Mouse (Mus musculus) ovary, adult 18-20 months (tissue): ENCODE results near the gene Rpl9.

ENCODE experiments used
- DNase-seq: peaks from one replicate; pipeline ENCODE4 v3.0.0; 2022; ENCODE audit warnings: low spot score, mixed read lengths

Rpl9 gene

GRCm38 (mm10) chr5:65390648-65391644 is at the start of gene Rpl9, which contains the start of gene Lias:
Gene Rpl9 (minus strand): TSS chr5:65391444.
Gene Lias (plus strand): TSS chr5:65391497.
- DNase-seq: peak; percentile 99

GRCm38 (mm10) chr5:65438041-65438440 is 46.8 kb upstream of the Rpl9 start:
- DNase-seq: no peak

DNA sequence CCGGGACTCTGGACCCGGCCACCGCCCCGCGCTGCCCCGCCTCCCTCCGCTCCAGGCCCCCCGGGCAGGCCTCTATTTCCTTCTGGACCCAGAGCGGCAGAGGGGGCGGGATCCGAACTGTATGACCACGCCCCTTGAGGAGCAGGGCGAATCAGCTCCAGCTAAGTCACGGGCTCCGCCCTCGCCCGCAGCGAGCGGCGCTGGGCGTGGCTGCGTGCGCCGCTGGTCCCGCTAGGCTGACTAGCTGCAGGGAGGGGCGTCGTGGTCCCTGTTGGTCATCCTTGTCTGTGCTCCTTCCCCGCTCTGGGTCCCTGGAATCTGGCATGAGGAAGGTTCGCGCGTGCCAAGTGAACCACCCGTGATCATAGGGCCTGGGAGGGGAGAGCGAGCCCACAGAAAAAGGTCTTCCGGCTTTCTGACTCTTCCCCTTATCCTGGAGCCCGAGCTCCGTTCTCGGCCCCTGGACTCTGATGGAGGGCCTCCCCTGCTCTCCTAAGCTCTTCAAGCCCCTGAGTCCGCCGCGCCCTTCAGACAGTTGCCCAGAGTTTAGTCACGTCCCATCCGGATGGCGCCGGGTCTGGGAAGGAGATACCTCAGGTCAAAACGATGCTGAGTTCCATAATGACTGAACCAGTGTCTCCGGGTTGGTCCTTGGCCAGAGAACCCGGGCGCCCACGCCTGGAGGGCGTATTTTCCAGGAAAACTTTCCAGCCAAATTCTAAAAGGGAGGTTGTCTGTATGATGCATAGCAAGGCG is 44.7 kb upstream of the Rpl9 start, which contains the start of gene Ugdh:
Gene Ugdh (minus strand): TSS at position 144 of the 756 bp plus-strand sequence.
- DNase-seq: peak; percentile 100

DNA sequence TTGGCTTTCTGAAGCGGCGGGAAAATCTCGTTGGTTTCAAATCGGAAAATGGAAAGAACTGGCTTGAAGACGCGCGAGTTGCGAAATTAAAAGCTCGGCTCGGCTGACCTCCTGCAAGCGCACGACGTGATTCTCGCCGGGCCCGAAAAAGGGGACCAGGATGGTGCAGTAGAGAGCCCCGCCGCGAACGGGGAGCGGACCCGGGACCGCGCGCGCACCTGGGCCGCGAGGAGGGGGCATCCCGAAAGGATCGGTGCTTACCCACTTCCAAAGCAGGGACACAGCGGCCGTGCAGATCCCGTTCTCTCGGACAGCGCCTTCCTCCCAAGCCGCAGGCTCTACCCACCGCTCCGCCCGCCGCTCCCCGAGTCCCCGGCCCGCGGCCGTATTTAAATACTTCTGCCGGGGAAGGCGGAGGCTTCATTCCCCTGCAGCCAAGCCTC is 44.1 kb upstream of the Rpl9 start:
- no peak for DNase-seq

DNA sequence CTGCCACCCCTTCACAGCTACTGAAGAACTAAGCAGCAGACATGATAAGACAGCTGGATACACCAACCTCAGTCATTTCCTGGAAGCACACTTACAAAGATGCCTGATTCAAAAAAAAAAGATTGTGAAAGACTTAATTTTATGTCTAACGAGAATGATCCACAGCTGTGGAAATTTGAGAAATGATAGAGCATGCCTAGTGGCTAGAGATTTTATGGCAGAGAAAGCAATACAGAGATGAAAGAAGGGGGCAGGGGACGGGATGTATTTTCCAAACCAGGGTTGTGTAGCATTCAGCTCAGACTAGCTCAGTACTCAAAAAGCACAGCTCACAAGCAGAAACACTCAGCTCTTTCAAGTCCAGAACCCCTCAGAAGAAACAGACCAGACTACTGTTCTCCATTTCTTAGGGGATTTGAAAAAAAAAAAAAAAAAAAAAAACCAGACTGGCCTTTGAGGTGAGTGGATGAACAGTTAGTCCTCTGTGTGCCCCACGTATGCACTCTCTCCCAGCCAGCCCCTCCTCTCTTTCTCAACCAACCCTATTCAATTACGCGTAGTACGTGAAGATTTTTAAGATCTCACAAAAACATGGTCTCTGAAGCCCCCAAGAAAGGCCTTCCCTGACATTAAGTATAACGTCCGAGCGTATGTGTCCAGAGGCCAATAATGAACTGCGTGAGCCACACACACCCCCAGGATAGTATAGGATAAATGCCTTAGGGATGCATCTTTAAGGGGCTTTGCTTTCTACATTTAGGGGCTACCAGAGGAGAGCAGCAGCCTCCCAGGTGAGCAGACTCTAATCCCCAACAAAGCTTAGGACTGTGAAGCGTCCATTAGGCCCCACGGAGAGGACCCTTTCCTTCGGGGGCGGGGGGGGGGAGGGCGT is 43.5 kb upstream of the Rpl9 start:
- DNase-seq: no peak

DNA sequence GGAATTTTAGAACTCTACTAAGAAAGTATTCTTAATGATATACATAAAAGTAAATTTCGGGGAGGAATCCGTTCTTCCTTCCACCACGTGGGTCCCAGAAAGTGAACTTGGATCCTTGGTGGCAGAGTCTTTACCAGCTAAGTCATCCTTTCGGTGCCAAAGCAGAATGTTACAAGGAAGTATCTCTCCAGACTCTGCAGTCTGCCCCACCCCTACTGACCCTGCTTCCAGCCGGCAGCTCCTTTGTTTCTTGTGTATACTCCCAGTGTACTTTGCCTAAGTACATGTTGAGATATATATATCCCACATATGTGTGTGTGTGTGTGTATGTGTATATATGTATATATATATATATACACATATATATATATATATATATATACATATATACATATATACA is 38.2 kb upstream of the Rpl9 start:
- no peak for DNase-seq

DNA sequence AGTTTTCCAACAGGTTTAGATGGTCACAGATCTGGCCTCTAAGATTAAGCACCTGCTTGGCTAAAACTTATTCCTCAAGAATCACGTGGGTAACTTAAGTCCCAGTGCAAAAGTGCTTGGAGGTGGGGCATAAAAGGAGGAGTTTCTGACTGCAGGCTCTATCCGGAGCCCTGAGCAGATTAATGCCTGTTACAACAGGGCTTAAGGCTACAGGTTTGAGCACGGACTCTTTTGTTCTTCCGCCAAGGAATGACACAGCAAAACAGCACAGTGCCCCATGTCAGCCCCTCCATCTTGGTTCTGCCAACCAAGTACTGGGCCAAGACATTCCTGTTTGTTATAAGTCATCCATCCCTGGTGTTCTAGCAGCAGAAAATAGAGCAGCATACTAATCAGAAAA is 37.1 kb upstream of the Rpl9 start:
- no peak for DNase-seq

DNA sequence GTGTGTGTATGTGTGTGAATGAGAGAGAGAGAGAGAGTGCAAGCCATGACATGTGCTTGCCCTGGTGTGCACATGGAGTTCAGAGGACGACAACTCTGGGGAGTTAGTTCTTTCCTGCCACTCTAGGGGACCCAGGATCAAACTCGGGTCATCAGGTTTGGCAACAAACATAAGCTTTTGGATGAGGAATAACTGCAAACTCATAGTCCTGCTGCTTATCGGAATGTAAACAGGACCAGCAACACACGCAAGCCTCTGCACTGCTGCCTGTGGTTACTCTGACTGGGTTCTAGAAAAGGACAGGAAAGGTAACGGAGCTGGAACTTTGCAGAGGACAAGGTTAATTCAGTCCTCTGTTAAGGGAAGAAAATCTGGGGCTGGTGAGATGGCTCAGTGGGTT is 34.0 kb upstream of the Rpl9 start:
- DNase-seq: no peak

GRCm38 (mm10) chr5:65424215-65424614 is 33.0 kb upstream of the Rpl9 start:
- no peak for DNase-seq

DNA sequence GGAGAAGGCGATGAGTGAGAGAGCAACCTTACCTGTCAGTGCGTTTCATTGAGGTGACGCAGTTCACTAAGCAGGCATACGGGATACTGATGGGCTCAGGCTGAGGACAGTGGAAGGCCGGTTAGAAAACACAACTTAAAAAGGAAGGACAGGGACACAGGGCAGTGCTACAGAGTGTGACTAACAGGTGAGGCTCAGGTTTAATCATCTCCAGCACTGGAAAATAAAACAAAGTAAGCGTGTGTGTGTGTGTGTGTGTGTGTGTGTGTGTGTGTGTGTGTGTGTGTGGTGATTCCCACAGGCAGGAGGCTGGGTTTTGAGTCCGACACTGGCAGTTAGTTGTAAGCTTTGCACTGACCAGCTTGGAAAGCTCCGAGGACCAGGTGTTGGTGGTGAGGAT is 31.6 kb upstream of the Rpl9 start:
- no peak for DNase-seq

- DNase-seq: no peak
These were observed 29.6 kb upstream of the Rpl9 start for GRCm38 (mm10) chr5:65420822-65421221.

- no peak for DNase-seq
These were observed 27.9 kb upstream of the Rpl9 start for GRCm38 (mm10) chr5:65419136-65419535.

GRCm38 (mm10) chr5:65415653-65416458 is 24.6 kb upstream of the Rpl9 start:
- peak; percentile 57 for DNase-seq

DNA sequence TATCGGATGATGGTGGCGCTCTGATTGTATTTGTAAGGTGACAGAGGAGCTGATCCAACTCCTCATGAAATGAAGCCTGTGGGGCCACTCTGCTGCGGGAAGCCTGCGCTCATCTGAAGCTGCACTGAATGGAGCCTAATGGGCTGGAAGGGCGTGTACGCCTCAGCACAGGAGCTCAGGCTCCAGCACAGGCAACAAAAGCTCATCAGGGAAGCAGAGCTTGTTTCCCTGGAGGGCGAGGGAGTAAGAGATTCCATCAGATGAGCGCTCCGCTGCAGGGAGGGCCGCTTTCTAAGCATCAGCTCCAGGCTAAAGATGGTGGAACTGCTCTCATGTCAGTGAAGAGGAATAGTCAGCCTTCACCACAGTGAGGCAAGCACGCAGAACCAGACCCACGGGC is 16.7 kb upstream of the Rpl9 start:
- no peak for DNase-seq

GRCm38 (mm10) chr5:65401251-65401994 is 10.2 kb upstream of the Rpl9 start:
- peak; percentile 77 for DNase-seq

GRCm38 (mm10) chr5:65394425-65394824 is 3.2 kb upstream of the Rpl9 start:
- no peak for DNase-seq

DNA sequence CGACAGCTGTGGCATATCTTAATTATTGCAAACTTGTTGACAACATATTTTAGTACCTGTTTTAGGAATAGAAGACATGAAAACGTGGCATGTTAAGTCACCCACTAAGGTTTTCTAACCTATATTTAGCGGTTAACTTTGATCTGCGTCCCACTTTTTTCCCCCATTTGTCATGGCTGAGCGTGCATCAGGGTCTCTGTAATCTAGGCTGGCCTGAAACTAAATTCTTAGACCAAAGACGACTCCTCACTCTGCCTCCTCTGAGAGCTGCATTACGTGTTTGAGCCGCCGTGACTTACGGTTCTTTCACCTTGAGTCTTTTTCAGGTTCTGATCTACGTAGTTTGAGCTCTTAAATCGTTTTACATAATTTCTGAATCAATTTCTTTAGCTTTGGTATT is 509 bp upstream of the Rpl9 start:
- no peak for DNase-seq

- no peak for DNase-seq
These were observed 4.0 kb downstream of the Rpl9 start for GRCm38 (mm10) chr5:65387008-65387867.

GRCm38 (mm10) chr5:65385704-65386103 is 5.5 kb downstream of the Rpl9 start:
- DNase-seq: no peak
